Mouse (Mus musculus) cerebellum, adult 9-10 months (tissue): ENCODE data around the gene Zbtb1.

Experiments used
- DNase-seq: peaks from one replicate; pipeline ENCODE4 v3.0.0; 2022

Zbtb1 gene

DNA sequence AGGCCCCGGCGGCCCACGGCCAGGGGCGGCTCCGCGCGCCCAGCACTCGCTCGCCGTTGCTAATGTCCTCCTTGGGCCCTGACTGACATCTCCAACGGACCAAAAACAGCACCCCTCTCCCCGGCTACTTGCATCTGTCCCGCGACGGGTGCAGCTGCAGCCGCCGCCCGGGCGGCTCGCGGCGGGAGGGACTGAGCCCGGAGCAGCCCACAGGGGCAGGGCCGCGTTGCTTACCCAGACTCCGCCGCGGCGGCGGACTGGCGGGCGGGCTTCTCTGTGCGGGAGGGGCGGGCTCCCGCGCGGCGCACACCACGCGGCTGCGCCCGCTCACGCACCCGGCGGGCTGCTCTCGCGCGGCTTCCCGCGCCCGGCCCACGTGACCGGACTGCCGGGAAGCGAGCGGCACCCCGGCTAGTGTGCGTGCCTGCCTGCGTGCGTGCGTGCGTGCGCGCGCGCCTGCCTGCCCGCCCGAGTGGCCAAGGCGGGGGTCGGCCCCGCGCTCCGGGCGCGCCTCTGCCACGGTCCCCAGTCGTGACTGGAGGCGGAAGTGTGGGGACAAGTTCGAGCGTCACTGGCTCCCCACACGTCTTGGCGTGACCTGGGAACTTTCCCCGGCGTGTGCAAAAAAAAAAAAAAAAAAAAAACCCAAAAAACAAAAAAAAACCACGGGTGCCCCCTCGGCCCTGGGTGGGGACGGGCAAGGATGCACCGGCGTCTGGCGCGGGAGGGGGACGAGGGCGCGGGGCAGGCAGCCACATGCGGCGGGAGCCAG lies 674 bp upstream of the Zbtb1 start, which contains the start of gene Zbtb25:
TSS of gene Zbtb25 (minus strand) at position 397 of the 772 bp plus-strand sequence.
- DNase-seq = peak; percentile 89

DNA sequence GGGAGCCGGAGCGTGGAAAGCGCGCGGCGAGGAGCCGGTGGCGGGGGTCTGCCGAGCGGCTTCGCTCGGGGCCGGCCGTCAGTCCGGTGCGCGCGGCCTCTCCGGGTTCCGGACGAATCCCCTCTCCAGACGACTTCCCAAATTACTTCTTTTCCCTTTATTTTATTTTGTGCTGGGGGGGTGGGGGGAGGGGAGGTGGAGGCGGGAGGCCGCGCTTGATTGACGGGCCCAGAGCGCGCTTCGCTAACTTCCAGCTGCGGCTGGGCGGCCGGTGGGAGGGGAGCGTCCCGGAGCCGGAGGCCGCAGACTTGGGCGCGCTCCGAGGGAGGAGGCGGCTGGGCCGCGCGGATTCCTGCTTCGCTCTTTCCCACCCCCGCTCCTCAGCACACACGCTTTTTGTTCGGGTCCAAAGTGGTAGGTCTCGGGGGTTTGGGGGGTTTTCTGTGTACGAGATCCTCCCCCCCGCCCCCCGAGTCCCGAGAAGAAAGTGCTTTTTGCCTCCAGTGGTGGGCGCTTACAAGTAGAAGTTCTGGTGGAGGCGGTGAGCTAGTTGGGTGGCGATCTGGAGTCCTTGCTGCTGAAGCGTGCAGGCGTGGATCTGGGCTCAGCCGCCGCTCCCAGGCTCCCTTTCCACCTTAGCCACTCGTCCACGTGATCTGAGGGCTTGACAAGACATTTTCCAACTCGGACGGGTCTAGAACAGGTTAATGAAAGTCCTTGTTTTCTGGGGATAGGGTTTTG lies 935 bp downstream of the Zbtb1 start:
- peak; percentile 71 for DNase-seq

DNA sequence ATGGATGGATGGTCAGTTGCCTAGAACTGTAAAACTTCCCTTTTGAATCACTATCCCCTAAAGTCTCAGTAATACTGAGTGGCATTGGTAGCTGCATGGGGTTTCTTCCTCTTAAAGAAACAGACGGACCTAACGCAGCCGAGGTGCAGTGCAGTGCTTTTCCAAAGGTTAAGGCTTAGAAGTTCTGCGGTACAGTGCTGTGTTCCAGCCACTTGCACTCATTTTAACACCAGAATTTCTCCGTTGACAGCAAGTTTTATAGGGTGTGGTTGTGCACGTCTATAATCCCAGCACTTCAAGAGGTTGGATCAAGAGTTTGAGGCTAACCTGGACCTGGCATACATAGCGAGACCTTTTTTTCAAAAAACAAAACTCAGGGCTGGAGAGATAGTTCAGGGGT lies 2.0 kb downstream of the Zbtb1 start:
- DNase-seq = no peak

DNA sequence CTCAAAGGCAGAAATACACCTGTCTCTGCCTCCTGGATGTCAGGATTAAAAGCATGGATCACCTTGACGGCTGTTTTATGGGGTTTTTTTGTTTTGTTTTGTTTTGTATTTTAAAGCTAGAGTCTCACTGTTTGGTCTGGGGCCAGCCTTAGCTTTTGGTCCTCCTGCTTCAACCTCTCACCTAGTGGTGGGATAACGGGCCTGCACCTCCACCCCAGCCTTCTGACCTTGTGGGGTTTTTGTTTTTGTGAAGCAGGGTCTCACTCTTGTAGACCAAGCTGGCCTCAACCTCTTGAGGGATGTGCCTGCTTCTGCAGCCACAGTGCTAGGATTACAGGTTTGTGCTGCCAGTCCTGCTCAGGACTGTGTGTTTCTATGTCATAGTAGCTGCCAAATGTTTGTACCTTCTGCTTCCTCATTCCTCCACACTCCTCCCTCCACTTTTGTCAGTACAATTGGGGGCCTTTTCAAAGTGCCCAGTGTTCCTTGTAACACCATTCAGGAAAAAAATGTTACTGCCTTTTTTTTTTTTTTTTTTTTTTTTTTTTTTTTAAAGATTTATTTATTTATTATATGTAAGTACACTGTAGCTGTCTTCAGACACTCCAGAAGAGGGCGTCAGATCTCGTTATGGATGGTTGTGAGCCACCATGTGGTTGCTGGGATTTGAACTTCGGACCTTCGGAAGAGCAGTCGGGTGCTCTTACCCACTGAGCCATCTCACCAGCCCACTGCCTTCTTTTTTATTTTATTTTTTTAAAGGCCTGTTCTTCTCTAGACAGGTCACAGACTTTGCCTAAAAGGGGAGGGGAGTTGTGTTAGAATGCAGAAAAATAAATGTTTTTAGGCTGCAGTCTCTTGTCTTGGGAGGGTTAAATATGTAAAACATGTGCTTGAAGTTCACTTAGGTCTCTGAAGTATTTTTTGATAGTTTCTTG lies 3.1 kb downstream of the Zbtb1 start:
- DNase-seq = no peak

DNA sequence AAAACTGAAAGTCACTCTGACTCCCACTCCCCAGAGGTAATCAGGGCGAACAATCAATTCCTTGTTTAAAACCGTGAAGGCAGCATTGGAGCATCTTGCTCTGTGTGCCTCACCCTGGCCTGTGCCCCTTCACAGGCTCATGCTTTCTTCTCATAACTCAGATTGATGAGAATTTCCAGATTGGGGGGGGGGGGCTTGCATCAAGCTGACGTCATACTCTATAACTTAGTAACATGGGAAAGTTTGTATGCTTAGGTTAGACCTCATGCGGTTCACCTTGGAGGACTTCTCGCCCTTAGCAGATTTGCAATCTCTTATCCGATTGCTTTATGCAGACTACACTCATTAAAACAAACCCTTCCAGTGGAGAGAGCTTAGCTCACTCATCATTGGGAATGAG lies 3.9 kb downstream of the Zbtb1 start:
- no peak for DNase-seq

DNA sequence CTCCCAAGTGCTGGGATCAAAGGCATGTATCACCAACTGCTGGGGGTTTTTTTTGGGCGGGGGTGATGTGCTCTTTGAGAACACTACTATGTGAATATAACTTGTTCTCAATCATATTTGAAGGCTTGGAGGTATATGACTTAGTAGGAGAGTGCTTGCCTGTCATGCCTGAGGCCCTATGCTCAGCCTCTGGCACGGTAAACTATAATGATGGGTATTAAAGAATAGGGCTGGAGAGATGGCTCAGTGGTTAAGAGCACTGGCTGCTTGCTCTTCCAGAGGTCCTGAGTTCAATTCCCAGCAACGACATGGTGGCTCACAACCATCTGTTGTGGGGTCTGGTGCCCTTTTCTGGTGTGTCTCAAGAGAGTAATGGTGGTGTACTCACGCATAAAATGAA lies 4.8 kb downstream of the Zbtb1 start:
- no peak for DNase-seq

DNA sequence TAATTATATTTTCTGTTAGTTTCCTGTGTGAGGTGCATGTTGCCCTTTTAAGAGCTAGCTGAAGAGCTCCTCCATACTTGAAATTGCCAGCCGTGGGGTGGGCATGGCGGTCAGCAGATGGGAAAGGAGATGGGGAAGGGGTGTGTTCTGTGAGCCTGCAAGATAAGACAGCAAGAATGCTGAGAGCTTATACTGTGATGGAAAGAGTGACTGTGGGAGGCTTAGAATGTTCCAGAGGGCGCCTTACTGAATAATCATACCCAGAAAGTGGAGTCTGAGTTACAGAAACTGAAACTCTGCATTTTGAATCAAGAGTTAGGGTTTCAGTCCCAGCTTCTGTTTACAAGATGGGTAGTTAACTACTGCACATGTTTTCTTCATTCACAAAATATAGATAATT lies 5.4 kb downstream of the Zbtb1 start:
- no peak for DNase-seq

DNA sequence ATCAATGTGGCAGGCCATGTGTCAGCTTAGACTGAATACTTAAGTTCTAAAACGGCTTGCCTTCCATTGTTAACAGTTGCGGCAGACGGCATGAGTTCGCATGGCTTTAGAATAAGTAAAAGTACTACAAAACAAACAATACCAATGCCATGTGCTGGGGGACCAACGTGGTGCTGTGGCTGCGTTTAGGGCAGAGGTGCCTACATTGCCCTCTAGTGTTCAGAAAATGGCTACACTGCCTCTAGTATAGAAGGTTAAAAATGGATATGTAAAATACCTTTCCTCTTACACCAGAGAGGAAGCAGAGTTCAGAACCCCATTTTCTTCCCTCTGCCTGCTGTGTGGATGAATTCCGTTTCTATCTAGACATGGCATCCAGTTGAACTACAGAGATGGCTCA lies 6.6 kb downstream of the Zbtb1 start:
- no peak for DNase-seq

DNA sequence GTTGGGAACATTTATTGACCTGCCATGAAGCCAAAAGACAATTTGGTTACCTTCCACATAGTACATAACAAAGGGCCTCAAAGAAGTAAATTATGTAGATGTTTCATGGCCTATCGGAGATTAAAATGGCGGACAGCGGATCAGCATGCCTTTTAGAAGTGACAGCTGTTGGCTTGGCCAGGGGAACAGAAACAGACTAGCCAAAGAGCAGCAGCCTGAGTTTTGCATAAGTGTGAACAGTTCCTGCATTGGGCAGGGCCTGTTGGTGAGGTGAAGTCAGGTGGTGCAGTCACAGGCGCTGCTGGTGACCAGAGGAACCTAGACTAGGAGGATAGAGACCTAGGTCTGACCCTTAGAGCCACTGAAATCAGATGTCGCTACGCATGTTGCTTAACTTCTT lies 7.0 kb downstream of the Zbtb1 start:
- DNase-seq = no peak

DNA sequence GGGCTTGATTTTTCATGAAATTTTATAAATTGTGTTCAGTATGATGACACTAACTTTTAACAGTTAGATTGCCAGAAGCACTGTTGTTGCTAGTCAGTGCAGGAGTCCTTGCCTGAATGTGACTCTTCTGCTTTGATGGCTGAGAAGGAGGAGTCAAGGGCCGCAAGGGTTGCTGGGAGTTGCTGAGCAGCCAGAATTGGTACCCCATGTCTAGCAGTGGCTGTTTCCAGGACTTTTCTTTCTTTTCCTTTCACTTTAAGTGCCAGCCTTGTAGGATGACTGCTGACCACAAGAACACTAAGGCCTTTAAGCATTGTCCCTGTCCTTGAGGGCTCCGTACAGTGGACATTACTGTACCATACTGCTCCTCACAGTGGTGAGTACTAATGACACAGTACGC lies 7.7 kb downstream of the Zbtb1 start:
- no peak for DNase-seq

DNA sequence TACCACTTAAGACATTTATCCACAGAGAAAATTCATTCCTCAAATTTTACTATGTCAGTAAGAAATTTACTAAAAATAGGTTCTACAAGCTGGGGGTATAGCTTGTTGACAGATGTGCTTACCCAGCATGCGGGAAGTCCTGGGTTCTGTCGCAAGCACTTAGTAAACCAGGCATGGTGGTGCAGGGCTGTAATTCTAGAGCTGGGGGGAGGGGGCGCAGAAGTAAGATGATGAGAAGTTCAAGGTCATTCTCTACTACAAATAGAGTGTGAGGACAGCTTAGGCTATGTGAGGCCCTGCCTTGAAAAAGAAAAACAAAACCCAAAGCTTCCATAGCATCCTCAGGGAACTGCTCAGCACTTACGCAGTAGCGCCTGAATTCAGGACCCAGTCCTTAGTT lies 8.5 kb downstream of the Zbtb1 start:
- DNase-seq = no peak

DNA sequence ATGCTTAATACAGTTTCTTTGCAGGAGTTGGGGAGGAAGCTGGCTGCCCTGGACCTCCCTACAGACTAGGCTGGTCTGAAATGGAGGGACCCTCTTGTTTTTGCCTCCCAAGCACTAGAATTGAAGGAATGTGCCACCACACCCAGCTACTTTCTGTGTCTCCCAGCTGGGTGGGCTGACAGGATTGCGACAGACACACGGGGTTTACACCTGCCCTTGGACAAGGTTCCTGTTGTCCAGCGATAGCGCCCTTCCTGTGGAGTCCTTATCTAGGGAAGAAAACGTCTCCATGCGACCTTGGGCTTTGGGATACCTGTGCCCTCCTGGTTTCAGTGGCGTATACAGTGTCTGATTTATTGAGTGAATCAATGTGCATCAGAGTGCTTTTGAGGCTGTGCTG lies 10.1 kb downstream of the Zbtb1 start:
- DNase-seq = no peak

DNA sequence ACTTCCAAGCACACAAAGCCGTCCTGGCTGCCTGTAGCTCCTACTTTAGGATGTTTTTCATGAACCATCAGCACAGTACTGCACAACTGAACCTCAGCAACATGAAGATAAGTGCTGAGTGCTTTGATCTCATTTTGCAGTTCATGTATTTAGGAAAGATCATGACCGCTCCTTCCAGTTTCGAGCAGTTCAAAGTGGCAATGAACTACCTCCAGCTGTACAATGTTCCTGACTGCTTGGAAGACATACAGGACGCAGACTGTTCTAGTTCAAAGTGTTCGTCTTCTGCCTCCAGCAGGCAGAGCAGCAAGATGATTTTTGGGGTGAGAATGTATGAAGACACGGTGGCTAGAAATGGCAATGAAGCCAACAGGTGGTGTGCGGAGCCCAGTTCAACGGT lies 15.3 kb downstream of the Zbtb1 start:
- DNase-seq = no peak

DNA sequence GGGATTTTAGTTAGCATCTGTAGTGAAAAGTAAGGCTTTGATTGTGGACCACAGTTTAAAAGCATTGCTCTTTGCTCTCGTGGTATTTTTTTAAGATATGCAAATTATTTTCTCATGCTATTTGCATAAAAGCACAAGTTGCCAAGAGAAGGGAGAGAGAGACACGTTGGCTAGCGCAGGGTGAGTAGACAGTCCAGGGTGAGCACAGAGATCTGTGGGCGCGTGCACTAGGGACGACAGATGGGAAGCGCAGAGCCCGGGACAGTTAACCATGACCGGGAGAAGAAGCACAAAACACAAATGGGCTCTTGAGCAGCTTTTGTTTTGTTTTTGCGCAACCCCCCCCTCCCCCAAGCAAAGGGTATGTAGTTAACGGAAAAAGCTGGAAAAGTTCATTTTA lies 18.7 kb downstream of the Zbtb1 start:
- no peak for DNase-seq

DNA sequence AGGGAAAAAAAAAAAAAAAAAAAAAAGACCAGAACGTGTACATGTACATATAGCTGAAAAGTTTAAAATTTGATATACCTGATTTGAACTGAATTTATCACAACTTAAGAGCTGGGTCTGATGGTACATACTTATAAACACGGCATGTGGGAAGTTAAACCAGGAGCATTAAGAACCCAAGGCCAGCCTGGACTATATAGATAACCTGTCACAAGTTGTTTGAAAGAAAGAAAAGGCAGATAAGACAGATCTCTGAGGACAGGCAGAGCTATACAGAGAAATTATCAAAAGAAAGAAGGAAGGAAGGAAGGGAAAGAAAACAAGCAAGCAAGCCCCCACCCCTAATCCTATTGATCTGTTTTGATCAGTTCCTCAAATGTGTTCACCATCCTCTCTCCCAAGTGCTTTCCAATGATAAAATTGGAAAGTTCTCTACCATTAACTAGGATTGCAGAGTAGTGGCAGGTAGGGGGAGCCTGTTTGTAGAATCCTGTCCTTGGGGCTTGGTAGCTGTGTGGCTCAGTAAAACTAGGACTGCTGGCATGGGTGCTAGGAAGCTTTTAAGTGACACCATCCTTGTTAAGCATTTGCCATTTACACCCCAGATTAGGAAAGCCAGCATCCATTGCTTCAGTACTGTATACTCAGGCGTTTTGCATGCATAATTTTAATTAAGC lies 21.7 kb downstream of the Zbtb1 start:
- no peak for DNase-seq

DNA sequence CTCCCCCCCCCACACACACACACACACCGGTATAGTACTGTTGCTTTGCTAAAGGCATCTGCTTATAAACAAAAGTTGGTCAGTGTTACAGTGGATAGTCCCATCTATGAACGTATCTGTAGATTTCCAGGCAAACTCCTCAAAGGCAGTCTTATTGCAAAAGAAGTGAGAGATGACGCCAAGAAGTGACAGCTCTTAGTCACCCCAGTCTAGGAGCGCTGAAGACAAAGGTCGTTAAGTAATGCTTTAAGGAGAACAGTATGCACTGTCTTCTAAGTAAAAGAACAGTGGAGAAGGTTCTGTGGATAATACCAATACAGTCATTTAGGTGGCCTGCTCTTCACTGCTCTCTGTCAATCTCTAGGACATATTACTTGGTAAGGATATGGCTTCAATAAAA lies 22.9 kb downstream of the Zbtb1 start:
- DNase-seq = no peak

DNA sequence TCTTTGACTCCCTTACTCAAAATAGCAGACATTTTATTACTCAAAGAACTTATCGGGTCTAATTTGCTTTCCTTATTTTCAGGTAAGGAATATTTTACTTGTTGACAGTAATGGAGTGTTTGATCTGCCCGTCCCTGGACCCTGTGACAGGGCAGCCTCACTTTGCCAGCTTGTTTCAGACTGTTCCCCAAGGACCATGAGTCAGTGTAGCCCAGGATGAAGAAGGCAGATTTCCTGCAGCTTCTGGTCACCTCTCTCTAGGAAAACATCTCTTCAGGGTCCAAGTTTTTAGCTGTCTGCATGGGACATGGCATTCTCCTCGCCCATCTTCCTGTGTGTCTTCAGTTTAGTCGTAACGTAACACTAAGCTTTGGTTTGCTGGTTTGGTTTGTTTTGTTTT lies 27.2 kb downstream of the Zbtb1 start:
- no peak for DNase-seq

DNA sequence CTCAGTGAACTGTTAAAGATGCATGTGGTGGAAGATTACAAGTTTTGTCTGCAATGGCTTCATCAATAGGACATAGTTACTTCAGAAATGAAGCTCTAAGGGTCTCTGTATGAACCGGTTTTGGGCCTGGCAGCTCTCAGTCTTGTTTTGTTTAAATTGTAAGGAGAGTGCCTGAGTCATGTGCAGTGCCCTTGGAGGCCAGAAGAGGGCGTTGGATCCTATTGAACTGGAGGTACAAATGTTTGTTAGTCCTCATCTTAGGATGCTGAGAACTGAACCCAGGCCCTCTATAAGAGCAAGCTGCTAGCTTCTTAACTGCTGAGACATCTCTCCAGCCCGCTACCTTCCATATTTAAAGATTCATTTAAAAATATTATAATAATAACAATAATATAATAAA lies 31.6 kb downstream of the Zbtb1 start:
- no peak for DNase-seq

DNA sequence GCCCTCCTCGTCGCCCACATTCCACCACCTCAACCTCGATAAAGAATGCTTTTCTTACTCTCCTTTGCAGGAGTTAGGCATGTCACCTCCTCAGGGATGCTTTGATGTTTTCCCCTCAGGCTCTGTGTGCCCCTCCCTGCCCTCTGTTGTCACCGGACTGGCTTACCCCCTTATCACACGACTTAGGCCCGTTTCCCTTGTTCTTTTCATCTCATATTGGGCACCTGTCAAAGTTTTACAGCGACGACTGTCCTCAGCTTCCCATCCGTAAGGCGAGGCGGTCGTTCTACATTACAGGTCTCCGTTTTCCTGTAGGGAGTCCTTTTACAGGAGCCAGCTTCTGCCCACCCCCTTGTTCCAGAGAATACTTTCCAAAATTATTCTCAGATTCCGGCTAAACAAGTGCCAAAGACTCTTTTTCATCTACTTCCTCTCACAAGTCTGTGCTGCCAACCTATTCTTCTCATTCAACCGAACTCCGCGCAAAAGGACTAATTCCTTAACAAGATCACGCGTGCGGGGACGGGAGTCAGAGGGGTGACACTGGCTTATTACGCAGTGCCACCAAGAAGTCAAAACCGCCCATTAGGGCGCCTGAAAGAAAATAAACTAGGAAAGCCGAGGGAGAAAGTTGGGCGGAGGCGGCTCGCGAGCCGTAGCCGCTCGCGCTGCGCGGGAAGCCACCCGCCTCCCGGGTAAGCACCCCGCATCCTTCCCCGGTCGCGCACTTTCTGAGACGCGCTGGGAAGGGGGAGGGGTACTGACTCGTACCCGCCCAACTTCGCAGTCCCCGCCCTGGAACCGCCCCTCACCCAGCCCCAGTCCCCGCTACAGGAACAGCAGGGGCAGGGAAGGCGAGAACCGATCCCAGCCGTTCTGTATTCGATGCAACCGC lies 33.2 kb downstream of the Zbtb1 start:
- DNase-seq = no peak

DNA sequence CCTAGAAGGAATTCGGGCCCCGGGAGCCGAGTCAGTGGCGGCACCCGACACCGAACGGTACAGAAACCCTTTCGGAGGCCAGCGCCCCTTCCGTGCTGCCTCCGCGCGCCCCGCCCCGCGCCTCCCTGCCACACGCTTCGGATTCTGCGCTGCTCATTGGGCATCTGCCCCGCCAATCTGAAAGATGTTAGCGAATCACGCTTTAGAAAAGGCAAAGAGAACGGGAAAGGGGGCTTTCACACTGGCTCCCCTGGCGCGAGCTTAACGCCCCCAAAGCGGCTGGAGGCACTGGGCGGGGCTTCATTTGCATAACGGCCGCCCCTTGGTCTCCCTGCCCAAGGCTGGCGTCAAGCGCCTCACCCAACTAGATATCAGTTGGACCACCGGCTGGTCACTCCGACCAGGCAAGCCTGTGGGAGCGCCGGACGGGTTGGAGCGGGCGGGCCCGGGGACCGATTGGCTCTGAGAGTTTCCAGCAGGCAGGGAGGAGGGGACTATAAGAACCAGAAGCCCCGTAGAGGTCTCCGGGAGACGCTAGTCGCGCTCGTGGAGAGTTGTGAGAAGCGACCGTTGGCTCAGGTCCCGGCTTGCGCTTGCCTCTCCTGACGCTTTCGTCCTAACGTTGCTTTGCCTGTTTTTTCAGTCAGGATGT lies 33.9 kb downstream of the Zbtb1 start, which contains the start of gene Hspa2:
TSS of gene Hspa2 (plus strand) at position 291 of the 652 bp plus-strand sequence.
- DNase-seq = peak; percentile 99

DNA sequence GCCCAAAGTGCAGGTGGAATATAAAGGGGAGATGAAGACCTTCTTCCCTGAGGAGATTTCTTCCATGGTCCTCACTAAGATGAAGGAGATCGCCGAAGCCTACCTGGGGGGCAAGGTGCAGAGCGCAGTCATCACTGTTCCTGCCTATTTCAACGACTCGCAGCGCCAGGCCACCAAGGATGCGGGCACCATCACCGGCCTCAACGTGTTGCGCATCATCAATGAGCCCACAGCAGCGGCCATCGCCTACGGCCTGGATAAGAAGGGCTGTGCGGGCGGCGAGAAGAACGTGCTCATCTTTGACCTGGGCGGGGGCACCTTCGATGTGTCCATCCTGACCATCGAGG lies 34.7 kb downstream of the Zbtb1 start:
- no peak for DNase-seq
